Mouse (Mus musculus) ES-E14 (cell line): Measurements from ENCODE around the gene Ackr3.

Source experiments
- CHD2 ChIP-seq: IDR thresholded peaks from 2 replicates; pipeline ENCODE4 v1.6.1; 2014; ENCODE audit warnings: mild to moderate bottlenecking, low read depth, low read length, inconsistent platforms
- HCFC1 ChIP-seq: IDR thresholded peaks from 2 replicates; pipeline ENCODE4 v1.6.1; 2012; ENCODE audit warnings: low read length, inconsistent platforms, borderline replicate concordance; ENCODE audit not compliant: insufficient read depth
- MAFK ChIP-seq: IDR thresholded peaks from 2 replicates; pipeline ENCODE4 v1.6.1; 2014; ENCODE audit warnings: mild to moderate bottlenecking, low read depth, low read length, inconsistent platforms; ENCODE audit not compliant: insufficient read depth
- ZC3H11A ChIP-seq: IDR thresholded peaks from 2 replicates; pipeline ENCODE4 v1.6.1; 2012; ENCODE audit warnings: low read depth, mild to moderate bottlenecking, inconsistent platforms, low read length, borderline replicate concordance
- ZNF384 ChIP-seq: IDR thresholded peaks from 2 replicates; pipeline ENCODE4 v1.6.1; 2012; ENCODE audit warnings: low read depth, low read length, inconsistent platforms

DNA sequence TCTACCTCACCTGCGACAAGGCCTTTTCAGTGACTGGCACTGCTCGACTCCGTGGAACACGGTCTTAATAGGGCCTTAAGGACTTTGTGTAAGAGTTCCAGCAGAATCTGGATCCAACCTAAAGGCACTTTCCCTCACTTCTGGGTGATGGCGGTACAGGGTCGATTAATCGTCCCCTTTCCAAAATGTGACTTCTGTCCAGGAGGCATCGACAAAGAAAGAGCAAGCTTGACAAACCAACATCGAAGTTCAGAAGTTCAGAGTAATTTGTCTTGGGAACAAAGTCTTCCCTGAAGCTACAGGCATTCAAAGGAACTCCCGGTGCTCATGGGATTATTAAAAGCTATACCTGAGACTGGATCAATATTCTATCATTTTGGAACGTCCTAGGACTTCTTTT lies 439 bp upstream of the Ackr3 start:
- TF ChIP-seq ZC3H11A (no peak), ZNF384 (no peak), MAFK (no peak), HCFC1 (no peak), CHD2 (no peak)
